Mouse (Mus musculus): Measurements from ENCODE around the gene E2f3.

The E2f3 gene

DNA sequence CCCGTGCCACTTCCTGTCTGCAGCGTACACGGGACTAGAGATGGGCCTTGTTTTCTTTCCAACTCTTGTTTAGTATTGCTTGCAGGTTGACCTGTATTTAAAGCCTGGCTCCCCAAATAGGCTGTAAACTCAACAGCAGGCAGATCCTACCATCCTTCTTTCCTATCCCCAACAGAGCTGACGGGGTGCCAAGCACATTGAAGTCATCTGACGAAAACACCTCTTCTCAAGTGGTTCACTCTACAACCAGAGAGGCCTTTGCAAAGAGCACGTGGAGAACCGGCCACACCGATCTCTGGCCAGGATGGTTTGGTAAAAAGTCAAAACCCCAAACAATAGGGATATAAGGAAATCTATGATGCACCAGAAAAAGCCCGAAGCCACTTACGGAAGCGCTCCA lies 8.5 kb downstream of the E2f3 start:
- DNase-seq, result no peak

- no peak for DNase-seq
These were observed 11.8 kb downstream of the E2f3 start for GRCm38 (mm10) chr13:29974066-29974465.

GRCm38 (mm10) chr13:29973610-29974009 lies 12.3 kb downstream of the E2f3 start:
- no peak for DNase-seq

- DNase-seq, result no peak
These were observed 15.5 kb downstream of the E2f3 start for GRCm38 (mm10) chr13:29970333-29970732.

- no peak for DNase-seq
These were observed 17.2 kb downstream of the E2f3 start for GRCm38 (mm10) chr13:29968636-29969035.

DNA sequence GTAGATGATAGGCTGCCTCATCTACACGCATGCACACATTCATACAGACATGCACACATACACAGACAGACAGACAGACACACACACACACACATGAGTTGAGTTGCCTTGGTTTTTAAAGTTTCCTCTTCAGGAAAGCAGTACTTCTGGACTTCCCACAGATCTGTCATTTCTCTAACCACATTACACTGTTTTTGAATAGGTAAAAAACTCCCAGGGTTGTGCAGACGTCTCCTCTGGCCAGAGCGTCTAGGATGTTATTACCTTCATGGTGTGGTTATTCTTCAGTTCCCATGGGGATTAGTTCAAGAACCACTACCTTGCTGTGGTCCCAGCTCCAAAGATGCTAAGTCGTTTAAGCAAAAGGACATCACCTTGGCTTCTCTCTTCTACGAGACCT lies 18.5 kb downstream of the E2f3 start:
- DNase-seq, result no peak

DNA sequence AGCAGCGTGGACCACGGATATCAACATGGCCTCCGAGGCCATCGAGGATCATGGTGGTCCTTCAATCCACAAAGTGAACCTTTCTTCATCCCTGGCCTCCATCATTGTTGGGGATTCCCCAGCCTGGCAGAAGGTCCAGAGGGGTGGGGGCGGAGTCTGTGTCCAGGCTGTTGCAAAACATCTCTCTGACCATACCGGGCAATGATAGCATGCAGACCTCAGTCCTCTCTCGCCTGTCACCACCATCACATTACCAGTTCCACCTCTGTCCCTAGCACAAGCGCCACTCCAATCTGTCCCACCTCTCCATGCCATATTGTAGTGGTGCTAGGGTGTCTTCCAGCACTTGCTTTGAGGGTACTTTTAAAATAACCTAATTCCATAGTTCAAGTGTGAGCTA lies 18.9 kb downstream of the E2f3 start:
- no peak for DNase-seq

DNA sequence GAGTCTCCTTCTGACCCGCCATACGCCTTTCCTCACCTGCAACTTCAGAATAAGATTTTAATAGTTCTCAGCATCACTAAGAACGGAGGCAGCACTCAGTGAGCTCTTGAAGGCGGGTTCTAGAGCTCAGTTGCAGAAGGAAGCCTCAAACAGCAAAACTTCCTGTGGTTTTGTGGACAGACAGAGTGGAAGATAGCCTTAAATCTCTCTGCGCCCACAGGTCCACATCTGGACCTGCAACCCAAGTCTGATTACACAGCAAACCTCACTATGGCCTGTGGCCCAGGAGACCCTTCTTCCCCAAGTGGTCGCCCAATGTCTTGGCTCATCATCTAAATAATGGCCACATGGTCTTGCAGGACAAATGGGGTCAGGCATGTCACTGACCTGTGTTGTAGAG lies 21.8 kb downstream of the E2f3 start:
- no peak for DNase-seq

GRCm38 (mm10) chr13:29960416-29960815 lies 25.4 kb downstream of the E2f3 start:
- no peak for DNase-seq

- DNase-seq, result no peak
These were observed 28.1 kb downstream of the E2f3 start for GRCm38 (mm10) chr13:29957731-29958254.

- DNase-seq, result no peak
These were observed 28.9 kb downstream of the E2f3 start for GRCm38 (mm10) chr13:29956821-29957421.

DNA sequence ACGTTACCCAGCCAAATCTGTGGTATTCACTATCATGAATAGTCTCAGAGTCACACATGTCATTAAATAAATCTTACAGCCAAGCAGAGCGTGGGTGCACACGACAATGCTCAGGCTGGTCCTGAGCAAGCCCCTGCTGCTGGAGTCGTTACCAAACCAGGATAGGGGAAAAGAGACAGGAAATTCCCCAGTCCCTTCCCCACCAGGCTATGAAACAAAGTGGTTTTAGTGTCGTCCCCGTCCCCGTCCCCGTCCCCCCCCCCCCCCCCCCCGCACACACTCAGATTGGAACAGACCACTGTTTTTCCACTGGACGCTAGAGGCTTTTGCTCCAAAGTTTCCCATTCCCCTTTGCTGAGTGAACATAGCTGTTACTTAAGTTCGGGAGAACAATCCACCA lies 30.6 kb downstream of the E2f3 start:
- no peak for DNase-seq

GRCm38 (mm10) chr13:29954741-29955140 lies 31.1 kb downstream of the E2f3 start:
- no peak for DNase-seq

DNA sequence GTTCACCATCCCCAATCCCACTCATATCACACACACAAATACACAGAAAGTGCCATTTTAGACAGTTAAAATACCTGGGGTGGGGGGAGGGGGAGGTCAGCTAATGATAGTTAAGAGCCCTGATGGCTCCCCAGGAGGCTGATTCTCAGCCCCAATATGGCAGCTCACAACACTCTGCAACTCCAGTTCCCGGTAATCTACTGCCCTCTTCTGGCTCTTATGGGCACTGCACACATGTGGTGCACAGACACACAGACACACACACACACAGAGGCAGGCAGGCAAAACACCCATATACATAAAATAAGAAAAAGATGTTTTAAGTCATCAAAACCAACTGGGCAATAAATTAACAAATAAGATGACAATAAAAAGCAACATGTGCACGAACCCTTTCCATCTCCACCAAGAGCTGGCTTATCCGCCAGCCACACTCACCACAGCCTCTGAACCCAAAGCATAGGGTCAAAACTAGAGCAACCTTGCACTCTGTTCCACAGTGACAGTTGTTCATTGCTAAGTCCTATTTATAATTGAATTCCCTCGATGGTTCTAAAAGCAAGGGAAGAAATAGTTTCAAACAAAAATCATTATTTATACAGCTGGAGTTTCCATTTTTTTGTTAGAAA lies 32.3 kb downstream of the E2f3 start:
- no peak for DNase-seq

DNA sequence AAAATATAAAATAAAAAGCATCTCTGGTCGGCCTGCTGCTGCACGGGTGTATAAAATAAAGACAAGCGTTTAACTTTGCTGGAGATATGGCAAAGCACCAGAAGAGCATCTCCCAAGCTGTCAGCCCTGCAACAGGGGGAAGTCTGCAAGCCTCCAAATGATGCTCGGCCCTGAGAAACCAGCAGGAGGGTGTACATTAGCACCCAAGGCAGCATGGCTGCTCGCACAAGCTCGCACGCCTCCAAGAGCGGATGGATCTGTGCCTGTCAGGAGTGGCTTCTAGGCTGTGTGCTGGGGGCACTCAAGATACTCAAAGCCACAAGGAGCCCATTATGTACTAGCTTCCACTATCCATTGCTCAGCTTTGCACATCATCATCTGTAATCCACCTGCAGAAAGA lies 39.8 kb downstream of the E2f3 start:
- peak; percentile 23 for DNase-seq

DNA sequence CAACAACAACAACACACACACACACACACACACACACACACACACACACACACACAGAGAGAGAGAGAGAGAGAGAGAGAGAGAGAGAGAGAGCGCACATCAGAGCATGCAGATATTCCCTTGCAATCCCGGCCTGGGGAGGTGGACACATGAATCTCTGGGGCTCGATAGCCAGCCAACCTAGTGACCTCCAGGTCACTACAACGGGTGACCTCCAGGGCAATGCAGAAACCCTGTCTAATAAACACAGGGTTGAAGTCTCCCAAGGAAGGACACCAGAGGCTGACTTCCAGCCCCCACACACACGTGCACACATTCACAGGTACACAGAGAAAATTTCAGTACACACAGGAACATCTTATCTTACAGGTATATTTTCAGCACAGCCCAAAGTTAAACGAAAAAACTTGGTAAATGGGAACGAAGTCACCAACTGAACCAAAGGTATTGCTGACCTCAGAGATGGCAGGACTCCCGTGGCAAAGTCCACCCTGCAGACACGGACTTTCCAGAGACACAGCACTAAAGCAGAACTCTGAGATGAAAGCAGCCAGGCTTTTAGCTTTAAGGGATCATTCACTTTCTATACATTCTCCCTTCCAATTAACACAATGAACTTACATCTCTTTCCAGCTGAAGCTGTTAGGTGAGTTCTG lies 40.8 kb downstream of the E2f3 start:
- DNase-seq, result no peak

- DNase-seq, result no peak
These were observed 41.4 kb downstream of the E2f3 start for GRCm38 (mm10) chr13:29944493-29944892.

GRCm38 (mm10) chr13:29943541-29944039 lies 42.3 kb downstream of the E2f3 start:
- peak; percentile 12 for DNase-seq

- DNase-seq, result no peak
These were observed 45.8 kb downstream of the E2f3 start for GRCm38 (mm10) chr13:29940071-29940470.

DNA sequence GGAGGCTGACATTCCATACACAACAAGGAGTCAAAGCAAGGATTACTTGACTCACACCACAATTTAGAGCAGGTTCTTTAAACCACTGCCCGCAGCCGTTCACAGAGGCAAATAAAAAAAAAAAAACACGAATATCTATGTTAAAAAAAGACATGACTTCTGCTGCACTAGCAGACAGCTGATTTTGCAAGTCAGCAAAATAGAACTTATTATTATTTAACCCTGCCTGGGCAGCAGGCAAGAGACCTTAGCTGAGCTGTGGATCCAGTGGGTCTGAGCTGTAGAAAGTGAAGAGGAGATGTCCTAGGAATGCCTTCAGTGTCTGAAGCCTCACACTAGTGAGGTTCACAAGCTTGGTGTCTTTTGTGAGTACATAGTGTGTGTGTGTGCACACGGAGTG lies 46.5 kb downstream of the E2f3 start:
- DNase-seq, result no peak

GRCm38 (mm10) chr13:29938776-29939175 lies 47.1 kb downstream of the E2f3 start:
- DNase-seq, result no peak

GRCm38 (mm10) chr13:29926168-29926567 lies 59.7 kb downstream of the E2f3 start:
- no peak for DNase-seq

GRCm38 (mm10) chr13:29919841-29920240 lies 66.0 kb downstream of the E2f3 start:
- DNase-seq, result peak; percentile 31

- no peak for DNase-seq
These were observed 69.3 kb downstream of the E2f3 start for GRCm38 (mm10) chr13:29916561-29916960.
